Mouse (Mus musculus) CD4-positive helper T cell, adult 2 months (primary cell): Measurements from ENCODE around the gene Cmss1.

Source experiments
- DNase-seq: peaks from one replicate; pipeline ENCODE4 v3.0.0-alpha.2; 2012; ENCODE audit warnings: low read depth, missing footprints, low spot score

Gene Cmss1

GRCm38 (mm10) chr16:57349039-57349438 is 257.6 kb downstream of the Cmss1 start:
- DNase-seq: no peak

GRCm38 (mm10) chr16:57346258-57346657 is 260.4 kb downstream of the Cmss1 start:
- DNase-seq: no peak

- DNase-seq: no peak
Measured at GRCm38 (mm10) chr16:57340613-57340898, 266.1 kb downstream of the Cmss1 start.

- no peak for DNase-seq
Measured at GRCm38 (mm10) chr16:57339765-57340612, 266.7 kb downstream of the Cmss1 start.

- DNase-seq: peak; percentile 43
Measured at GRCm38 (mm10) chr16:57336770-57337423, 269.8 kb downstream of the Cmss1 start.

- DNase-seq: no peak
Measured at GRCm38 (mm10) chr16:57332301-57332700, 274.4 kb downstream of the Cmss1 start.

GRCm38 (mm10) chr16:57330111-57330510 is 276.6 kb downstream of the Cmss1 start:
- DNase-seq: no peak

GRCm38 (mm10) chr16:57329028-57329427 is 277.6 kb downstream of the Cmss1 start:
- DNase-seq: no peak

- DNase-seq: no peak
Measured at GRCm38 (mm10) chr16:57326996-57327395, 279.7 kb downstream of the Cmss1 start.

GRCm38 (mm10) chr16:57319284-57320124 is 287.2 kb downstream of the Cmss1 start:
- peak; percentile 64 for DNase-seq

GRCm38 (mm10) chr16:57318637-57319125 is 288.0 kb downstream of the Cmss1 start:
- no peak for DNase-seq

- DNase-seq: peak; percentile 61
Measured at GRCm38 (mm10) chr16:57317882-57318636, 288.6 kb downstream of the Cmss1 start.

- no peak for DNase-seq
Measured at GRCm38 (mm10) chr16:57317127-57317526, 289.5 kb downstream of the Cmss1 start.

- DNase-seq: no peak
Measured at GRCm38 (mm10) chr16:57315026-57315425, 291.6 kb downstream of the Cmss1 start.

GRCm38 (mm10) chr16:57314236-57314635 is 292.4 kb downstream of the Cmss1 start:
- no peak for DNase-seq

GRCm38 (mm10) chr16:57313487-57313886 is 293.2 kb downstream of the Cmss1 start:
- DNase-seq: no peak

- DNase-seq: no peak
Measured at GRCm38 (mm10) chr16:57312130-57312529, 294.5 kb downstream of the Cmss1 start.

- DNase-seq: no peak
Measured at GRCm38 (mm10) chr16:57305463-57305862, 301.2 kb downstream of the Cmss1 start.

- DNase-seq: no peak
Measured at GRCm38 (mm10) chr16:57303716-57304115, 302.9 kb downstream of the Cmss1 start.

GRCm38 (mm10) chr16:57302792-57303698 is 303.6 kb downstream of the Cmss1 start:
- DNase-seq: no peak
